Mouse (Mus musculus) bone marrow macrophage, adult 2 months (primary cell): ENCODE measurements around the gene Mmp21.
"Not testable (repeated sequence)": the region's sequence is repeated elsewhere in the genome, so short reads cannot be mapped to it uniquely, and the experiment has no call there.

ENCODE experiments used
- CTCF ChIP-seq: IDR thresholded peaks from 2 replicates; pipeline ENCODE4 v1.5.1; 2012; ENCODE audit warnings: low read depth, mild to moderate bottlenecking, low read length, moderate library complexity
- POLR2A ChIP-seq: IDR thresholded peaks from 2 replicates; pipeline ENCODE4 v1.6.1; 2012; ENCODE audit warnings: mild to moderate bottlenecking, low read depth, low read length, borderline replicate concordance

DNA sequence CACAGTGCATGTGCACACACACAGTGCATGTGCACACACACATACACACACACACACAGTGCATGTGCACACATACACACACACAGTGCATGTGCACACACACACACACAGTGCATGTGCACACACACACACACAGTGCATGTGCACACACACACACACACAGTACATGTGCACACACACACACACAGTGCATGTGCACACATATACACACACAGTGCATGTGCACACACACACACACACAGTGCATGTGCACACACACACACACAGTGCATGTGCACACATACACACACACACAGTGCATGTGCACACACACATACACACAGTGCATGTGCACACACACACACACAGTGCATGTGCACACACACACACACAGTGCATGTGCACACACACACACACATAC, 5.8 kb upstream of the Mmp21 start:
- not testable (repeated sequence) for TF ChIP-seq CTCF, POLR2A
